Mouse (Mus musculus) CH12.LX (cell line): ENCODE data around the gene Il5. TPM values are rescaled to one million over a fixed set of nuclear protein-coding genes. Genes with fewer than 3 reads are reported as not detected.

ENCODE experiments used
- DNase-seq: peaks from one replicate; pipeline ENCODE4 v3.0.0-alpha.2; 2013; ENCODE audit errors: extremely low read depth
- H3K27ac ChIP-seq: 2 replicates; pipeline ENCODE4 v1.5.1; 2012; ENCODE audit warnings: low read depth, mild to moderate bottlenecking, control low read depth, moderate library complexity; ENCODE audit not compliant: insufficient read depth
- H3K27me3 ChIP-seq: replicated peaks from 2 replicates; pipeline ENCODE3; 2012; ENCODE audit warnings: inconsistent platforms
- H3K36me3 ChIP-seq, 2 experiments: replicated peaks in 1 of 2; 2 replicates each; pipeline versions ENCODE3 to v1.6.1; 2012; ENCODE audit warnings: inconsistent platforms in 1 of 2, low read length in 1 of 2, mild to moderate bottlenecking in 1 of 2, mixed read lengths in 1 of 2, moderate library complexity in 1 of 2; ENCODE audit not compliant: control insufficient read depth in 1 of 2, insufficient read depth in 1 of 2
- H3K4me1 ChIP-seq, 2 experiments: 2 replicates each; pipeline ENCODE4 v1.6.1; 2012; ENCODE audit warnings: inconsistent platforms in 1 of 2, moderate library complexity in 1 of 2; ENCODE audit not compliant: insufficient read depth in 2 of 2, control insufficient read depth in 1 of 2
- H3K4me2 ChIP-seq: 2 replicates; pipeline ENCODE4 v1.6.1; 2012; ENCODE audit warnings: low read depth, mild to moderate bottlenecking, control low read depth; ENCODE audit not compliant: poor library complexity, insufficient read depth, severe bottlenecking
- H3K4me3 ChIP-seq, 3 experiments: fragments of 150-350 bp in 1 of 3; sonication (generic) in 1 of 3; replicated peaks in 1 of 3; 2 replicates each; pipeline versions ENCODE3 to v1.5.1; 2011 to 2012; ENCODE audit warnings: low read depth in 2 of 3, low read length in 2 of 3, mild to moderate bottlenecking in 2 of 3, moderate library complexity in 2 of 3, control low read depth in 1 of 3, improper control_type of control experiment in 1 of 3, inconsistent platforms in 1 of 3, mixed read lengths in 1 of 3; ENCODE audit not compliant: poor library complexity in 1 of 3
- H3K79me2 ChIP-seq: replicated peaks from 2 replicates; pipeline ENCODE4 v1.6.1; 2012; ENCODE audit warnings: mild to moderate bottlenecking, moderate library complexity; ENCODE audit not compliant: control insufficient read depth, poor library complexity, insufficient read depth, severe bottlenecking; ENCODE audit errors: extremely low read depth
- H3K9ac ChIP-seq: 2 replicates; pipeline ENCODE4 v1.6.1; 2012; ENCODE audit warnings: low read depth, mild to moderate bottlenecking, control low read depth, moderate library complexity; ENCODE audit not compliant: insufficient read depth
- H3K9me3 ChIP-seq: replicated peaks from 2 replicates; pipeline ENCODE3; 2012; ENCODE audit warnings: low read length, inconsistent platforms, mixed read lengths
- BHLHE40 ChIP-seq: IDR thresholded peaks from 2 replicates; pipeline ENCODE4 v1.6.1; 2011; ENCODE audit warnings: mild to moderate bottlenecking, low read depth, low read length, improper control_type of control experiment
- CTCF ChIP-seq, 2 experiments: IDR thresholded peaks in 1 of 2; conservative IDR thresholded peaks in 1 of 2; 2 replicates each; pipeline ENCODE4 v1.5.1; 2011 to 2012; ENCODE audit warnings: low read depth in 2 of 2, low read length in 2 of 2, improper control_type of control experiment in 1 of 2, inconsistent platforms in 1 of 2, mild to moderate bottlenecking in 1 of 2, moderate library complexity in 1 of 2
- E2F4 ChIP-seq: IDR thresholded peaks from 2 replicates; pipeline ENCODE4 v1.6.1; 2011; ENCODE audit warnings: low read depth, low read length, improper control_type of control experiment; ENCODE audit not compliant: insufficient replicate concordance
- EP300 ChIP-seq: IDR thresholded peaks from 2 replicates; pipeline ENCODE4 v1.6.1; 2011; ENCODE audit warnings: low read length, improper control_type of control experiment
- ETS1 ChIP-seq: conservative IDR thresholded peaks from 2 replicates; pipeline ENCODE4 v1.6.1; 2012; ENCODE audit warnings: low read depth, mild to moderate bottlenecking, inconsistent platforms, low read length, improper control_type of control experiment, moderate library complexity
- GABPA ChIP-seq: IDR thresholded peaks from 2 replicates; pipeline ENCODE4 v1.6.1; 2012; ENCODE audit warnings: low read depth, low read length, improper control_type of control experiment, inconsistent platforms; ENCODE audit not compliant: insufficient replicate concordance
- MAFK ChIP-seq: IDR thresholded peaks from 2 replicates; pipeline ENCODE4 v1.6.1; 2011; ENCODE audit warnings: low read length, improper control_type of control experiment; ENCODE audit not compliant: insufficient replicate concordance
- MEF2A ChIP-seq: IDR thresholded peaks from 2 replicates; pipeline ENCODE4 v1.6.1; 2014; ENCODE audit warnings: low read depth, mild to moderate bottlenecking, inconsistent platforms, low read length, improper control_type of control experiment, borderline replicate concordance
- MXI1 ChIP-seq: IDR thresholded peaks from 2 replicates; pipeline ENCODE4 v1.6.1; 2011; ENCODE audit warnings: mild to moderate bottlenecking, low read depth, low read length, improper control_type of control experiment
- NELFE ChIP-seq: IDR thresholded peaks from 2 replicates; pipeline ENCODE4 v1.6.1; 2011; ENCODE audit warnings: low read depth, low read length, improper control_type of control experiment
- NRF1 ChIP-seq: IDR thresholded peaks from 2 replicates; pipeline ENCODE4 v1.6.1; 2014; ENCODE audit warnings: low read depth, mild to moderate bottlenecking, inconsistent platforms, low read length, improper control_type of control experiment, moderate library complexity
- POLR2AphosphoS2 ChIP-seq: IDR thresholded peaks from 2 replicates; pipeline ENCODE4 v1.6.1; 2011; ENCODE audit warnings: low read depth, low read length, improper control_type of control experiment
- RAD21 ChIP-seq: IDR thresholded peaks from 2 replicates; pipeline ENCODE4 v1.6.1; 2011; ENCODE audit warnings: low read depth, mild to moderate bottlenecking, low read length, improper control_type of control experiment, moderate library complexity
- RCOR1 ChIP-seq: conservative IDR thresholded peaks from 2 replicates; pipeline ENCODE4 v1.6.1; 2012; ENCODE audit warnings: low read depth, mild to moderate bottlenecking, inconsistent platforms, low read length, improper control_type of control experiment
- SIN3A ChIP-seq: IDR thresholded peaks from 2 replicates; pipeline ENCODE4 v1.6.1; 2012; ENCODE audit warnings: low read length, improper control_type of control experiment, inconsistent platforms
- TBP ChIP-seq: conservative IDR thresholded peaks from 2 replicates; pipeline ENCODE4 v1.6.1; 2011; ENCODE audit warnings: low read depth, low read length, improper control_type of control experiment
- TCF12 ChIP-seq: IDR thresholded peaks from 2 replicates; pipeline ENCODE4 v1.6.1; 2014; ENCODE audit warnings: low read depth, mild to moderate bottlenecking, inconsistent platforms, low read length, improper control_type of control experiment
- USF1 ChIP-seq: IDR thresholded peaks from 2 replicates; pipeline ENCODE4 v1.6.1; 2014; ENCODE audit warnings: low read depth, mild to moderate bottlenecking, inconsistent platforms, low read length, improper control_type of control experiment
- ZMIZ1 ChIP-seq: IDR thresholded peaks from 2 replicates; pipeline ENCODE4 v1.6.1; 2012; ENCODE audit warnings: low read depth, mild to moderate bottlenecking, inconsistent platforms, low read length, improper control_type of control experiment
- ZNF384 ChIP-seq: IDR thresholded peaks from 2 replicates; pipeline ENCODE4 v1.6.1; 2012; ENCODE audit warnings: low read depth, low read length, improper control_type of control experiment, inconsistent platforms
- dilution Hi-C: fragments of 300-500 bp; cut with MboI; formaldehyde crosslinking; loops from 2 replicates; pipeline ENCODE4 v1.14.3; 2020; ENCODE audit warnings: low sequenced_read_pairs; ENCODE audit not compliant: extremely low pct_unique_long_range_greater_than_20kb, extremely low pct_ligation_motif_present
- in situ Hi-C: fragments of 300-500 bp; cut with MboI; formaldehyde crosslinking; loops from 3 replicates; pipeline ENCODE4 v1.14.3; 2019; ENCODE audit warnings: low sequenced_read_pairs, low pct_ligation_motif_present, low pct_unique_long_range_greater_than_20kb, mixed read lengths
- polyA plus RNA-seq: library from polyadenylated mRNA; unstranded; fragments of >175 nt; gene quantifications from 2 replicates; pipeline ENCODE4 v1.2.1, GENCODE M21; 2012; ENCODE audit warnings: low read depth; ENCODE audit not compliant: insufficient read length
- total RNA-seq, 2 experiments: library from RNA; depleted of rRNA; stranded (reverse); fragments of 300-350 nt in 1 of 2; fragments of >200 nt in 1 of 2; gene quantifications; 2 replicates each; pipeline ENCODE4 v1.2.3; 2012 to 2014

Gene Il5
- total and polyA plus RNA-seq, 3 experiments = not detected

DNA sequence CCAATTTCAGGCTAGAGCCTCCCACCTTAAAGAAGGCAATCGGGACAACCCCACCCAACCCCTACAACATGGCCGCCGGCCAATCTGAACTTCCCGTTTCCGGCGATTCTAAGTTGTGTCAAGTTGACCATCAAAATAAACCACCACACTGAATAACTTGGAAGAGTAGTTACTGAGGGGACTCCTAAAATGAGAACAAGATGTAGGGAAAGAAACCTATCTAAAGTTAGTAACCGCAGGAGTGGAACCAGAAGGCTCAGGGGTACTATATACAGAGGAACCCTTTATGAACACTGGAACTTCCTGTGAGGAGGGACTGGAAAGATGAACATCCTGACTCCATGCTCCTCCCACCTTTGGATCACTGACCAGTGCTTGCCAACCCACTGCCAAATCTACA, 10.9 kb downstream of the Il5 start:
- H3K4me2 ChIP-seq = no peak overlapping the region
- H3K4me3 ChIP-seq = no peak overlapping the region
- TF ChIP-seq POLR2AphosphoS2 (no peak), NRF1 (no peak), MXI1 (no peak), MAFK (no peak), SIN3A (no peak), EP300 (no peak), GABPA (no peak), TBP (no peak), E2F4 (no peak), ETS1 (no peak), ZMIZ1 (no peak)
- dilution Hi-C loops = no loop called here
- H3K27ac ChIP-seq = no peak overlapping the region
- no peaks in the 10 kb centered on the region for H3K36me3 ChIP-seq
- H3K4me1 ChIP-seq = peaks cover under 1 to 25% of the 10 kb centered on the region in 2 experiments; a peak in 3 of 4 replicates
- H3K9ac ChIP-seq = no peak overlapping the region
- H3K9me3 ChIP-seq = no peaks in the 10 kb centered on the region
- in situ Hi-C loops = no loop called here
- no peaks in the 10 kb centered on the region for H3K79me2 ChIP-seq
- H3K27me3 ChIP-seq = no peaks in the 10 kb centered on the region
- no peak for DNase-seq

DNA sequence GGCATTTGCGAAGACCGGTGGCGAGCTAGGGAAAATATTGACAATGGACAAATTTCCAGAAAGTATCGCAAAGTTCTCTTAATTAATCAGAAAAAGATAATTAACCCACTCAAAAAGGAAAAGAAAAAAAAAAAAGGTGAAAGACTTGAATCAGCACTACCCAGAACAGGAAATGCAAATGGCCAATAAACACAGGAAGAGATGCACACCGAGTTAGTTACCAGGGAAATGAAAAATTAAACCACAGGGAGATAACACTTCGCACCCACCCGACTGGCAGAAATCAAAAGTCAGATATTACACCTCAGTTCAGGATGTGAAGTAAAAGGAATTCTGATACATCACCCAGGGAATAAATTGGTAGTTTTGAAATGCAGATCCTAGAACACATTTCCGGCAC, 11.7 kb downstream of the Il5 start:
- H3K27me3 ChIP-seq = no peaks in the 10 kb centered on the region
- H3K27ac ChIP-seq = no peak overlapping the region
- H3K79me2 ChIP-seq = no peaks in the 10 kb centered on the region
- H3K4me3 ChIP-seq = no peak overlapping the region
- no peak for DNase-seq
- H3K9me3 ChIP-seq = no peaks in the 10 kb centered on the region
- dilution Hi-C loops (no loop called here), in situ Hi-C loops (no loop called here)
- H3K4me1 ChIP-seq = peaks cover 5 to 32% of the 10 kb centered on the region in 2 experiments
- no peak overlapping the region for H3K9ac ChIP-seq
- no peaks in the 10 kb centered on the region for H3K36me3 ChIP-seq
- H3K4me2 ChIP-seq = no peak overlapping the region
- no peak for TF ChIP-seq SIN3A
- no peak for TF ChIP-seq RCOR1
- no peak for TF ChIP-seq MXI1
- no peak for TF ChIP-seq NELFE
- TF ChIP-seq BHLHE40 = no peak
- no peak for TF ChIP-seq USF1
- TF ChIP-seq ZNF384 = no peak
- no peak for TF ChIP-seq EP300
- TF ChIP-seq CTCF (conservative IDR thresholded peaks at IDR 0.05 in 1 of 2, IDR thresholded peaks at IDR 0.05 in 1 of 2; ENCODE audit: low read depth in 2 of 2, low read length in 2 of 2) = no peak
- no peak for TF ChIP-seq RAD21
- TF ChIP-seq ETS1 = no peak
- TF ChIP-seq TCF12 = no peak
- no peak for TF ChIP-seq NRF1
- TF ChIP-seq MEF2A = no peak
- TF ChIP-seq, all 38 proteins: peak for 0
